Mouse (Mus musculus): Measurements from ENCODE around the gene Fam178b.

GRCm38 (mm10) chr1:36587860-36588259, 95.1 kb downstream of the Fam178b start:
- TF ChIP-seq CTCF (IDR thresholded peaks at IDR 0.05; ENCODE audit: low read depth, low read length) (no peak), POLR2AphosphoS5 (IDR thresholded peaks at IDR 0.05; ENCODE audit: insufficient replicate concordance, low read depth, low read length) (no peak), GATA1 (IDR thresholded peaks at IDR 0.05; ENCODE audit: borderline replicate concordance, low read length) (no peak)

Data from G1E (cell line).